Mouse (Mus musculus) liver, adult 2 months (tissue): ENCODE measurements at regions not wholly inside any gene's neighbourhood (a gene's known extent, or its start where the extent isn't known, plus 50 kb on each side); places are given as distances from the start of the nearest gene placed in this dataset.

Source experiments
- CTCF ChIP-seq: fragments of 200-500 bp; IDR thresholded peaks from 2 replicates; pipeline ENCODE4 v1.5.1; 2011; ENCODE audit warnings: low read depth, low read length, control low read depth
- POLR2A ChIP-seq: fragments of 200-500 bp; IDR thresholded peaks from 2 replicates; pipeline ENCODE4 v1.6.1; 2011; ENCODE audit warnings: low read length, control low read depth; ENCODE audit not compliant: insufficient read depth; ENCODE audit errors: extremely low read depth

DNA sequence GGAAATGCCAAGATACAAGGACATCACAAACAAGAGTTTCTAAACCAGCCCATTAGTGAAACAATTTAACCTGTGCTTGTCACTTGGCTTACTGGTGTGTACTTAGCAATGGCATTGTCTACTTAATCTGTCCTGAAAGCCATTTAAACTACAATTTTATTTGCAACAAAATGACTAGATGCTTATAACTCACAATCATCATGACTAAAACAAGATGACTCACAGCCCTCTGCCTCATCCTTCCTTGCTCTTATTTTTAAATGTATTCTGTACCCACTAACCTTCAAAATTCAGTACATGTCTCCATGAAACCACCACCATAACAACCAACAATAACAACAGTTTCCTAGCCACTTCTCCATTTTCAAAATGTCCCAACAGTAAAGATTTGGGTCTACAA is 441.2 kb downstream of the Rab28 start:
- TF ChIP-seq POLR2A (no peak), CTCF (no peak)
